In the genomic region with DNA sequence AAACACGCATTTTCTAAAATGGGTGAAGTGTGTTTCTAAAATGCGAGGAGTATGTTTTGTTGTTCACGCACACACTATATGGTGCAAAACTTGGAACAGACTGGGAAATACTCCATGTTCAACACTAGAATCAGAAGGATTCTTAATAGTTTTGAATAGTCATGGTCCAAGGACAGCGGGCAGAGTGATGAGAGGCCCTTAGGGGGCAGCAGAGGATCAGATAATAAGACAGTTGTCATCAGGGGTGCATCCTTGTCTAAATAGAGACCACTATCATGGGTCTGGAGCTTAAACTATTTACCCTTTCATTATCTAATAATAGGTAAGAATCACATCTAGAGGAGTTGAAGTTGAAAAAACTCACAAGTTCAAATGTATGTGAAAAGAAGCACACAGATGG, we compare ENCODE assay signal across 11 mouse cellular contexts.
DNase-seq lines count a peak whose midpoint lies in the region; ATAC-seq and TF ChIP-seq lines count a peak whose summit lies in the region.
"Had no signal": no experiment of that assay in that cellular context is flagged by ENCODE, and none has a peak within 500 bp of the region (broad histone marks: within the 10 kb centered on the region; RNA-seq: fewer than 3 reads in every experiment).

No protein-coding gene starts in this region.

- TF ChIP-seq EP300 in heart, postnatal 0 days (IDR thresholded peaks at IDR 0.05; ENCODE audit: low read depth), result no peak

- 50% methylated on average over 4 of the region's 4 CpGs for WGBS in heart, postnatal 0 days

- no peak overlapping the region for H3K4me3 ChIP-seq in heart, postnatal 0 days (ENCODE audit: low read depth, low read length)
- H3K4me3 ChIP-seq: limb, embryonic 13.5 days; neural tube, embryonic 12.5 days had no signal

- H3K4me2 ChIP-seq in heart, postnatal 0 days (ENCODE audit: low read depth, low read length), result no peak overlapping the region
- H3K4me2 ChIP-seq: limb, embryonic 13.5 days; neural tube, embryonic 12.5 days had no signal

- H3K27ac ChIP-seq in heart, postnatal 0 days (ENCODE audit: low read depth), result no peak overlapping the region
- H3K27ac ChIP-seq: limb, embryonic 13.5 days; neural tube, embryonic 12.5 days had no signal

- ATAC-seq in heart, postnatal 0 days (ENCODE audit: insufficient read depth, low read depth), result no peak
- ATAC-seq: activated CD4-positive, CD25-positive, alpha-beta regulatory T cell, adult 4 months had no signal

- H3K9ac ChIP-seq in heart, postnatal 0 days (replicated peaks; ENCODE audit: low read depth, low read length), result no peak overlapping the region
- H3K9ac ChIP-seq: limb, embryonic 13.5 days; neural tube, embryonic 12.5 days had no signal

- no peaks in the 10 kb centered on the region for H3K27me3 ChIP-seq in heart, postnatal 0 days (ENCODE audit: control insufficient read depth, insufficient read depth, low read length)
- H3K27me3 ChIP-seq: limb, embryonic 13.5 days; neural tube, embryonic 12.5 days had no signal

- H3K4me1 ChIP-seq in heart, postnatal 0 days (ENCODE audit: control insufficient read depth, insufficient read depth), result no peaks in the 10 kb centered on the region
- H3K4me1 ChIP-seq: limb, embryonic 13.5 days; neural tube, embryonic 12.5 days had no signal

- H3K36me3 ChIP-seq in heart, postnatal 0 days (replicated peaks; ENCODE audit: control insufficient read depth, insufficient read depth, low read length), result no peaks in the 10 kb centered on the region
- H3K36me3 ChIP-seq: limb, embryonic 13.5 days; neural tube, embryonic 12.5 days had no signal

- 0 out of 2 replicates have a peak, but pooled peaks have one; percentile 9 for TF ChIP-seq CTCF in heart, postnatal 0 days (IDR thresholded peaks at IDR 0.05; ENCODE audit: low read depth)
- peak; percentile 56; the same call in 1 of the 2 replicates for TF ChIP-seq CTCF in brain, embryonic 14.5 days (IDR thresholded peaks at IDR 0.05; ENCODE audit: borderline replicate concordance, extremely low read depth, insufficient read depth, insufficient read length)

- H3K9me3 ChIP-seq in heart, postnatal 0 days (replicated peaks; ENCODE audit: control insufficient read depth, low read length), result no peaks in the 10 kb centered on the region
- H3K9me3 ChIP-seq: limb, embryonic 13.5 days; neural tube, embryonic 12.5 days had no signal

- no peak for DNase-seq in heart, postnatal 0 days (ENCODE audit: low spot score)
- DNase-seq in heart, adult 8-10 months (ENCODE audit: low spot score), result no peak
- DNase-seq in lung, postnatal 10 days, result peak; percentile 4
- DNase-seq in lung, postnatal 14 days, result no peak
- peak; percentile 56 for DNase-seq in brain, embryonic 14.5 days (ENCODE audit: low read depth)
- DNase-seq in retina, embryonic 14.5 days (ENCODE audit: low spot score), result peak; percentile 70
- no peak for DNase-seq in spleen, postnatal 10 days (ENCODE audit: low spot score in 2 of 2)
- no peak for DNase-seq in urinary bladder, adult 18-20 months (ENCODE audit: low spot score in 2 of 2)

- TF ChIP-seq POLR2A in brain, embryonic 14.5 days (IDR thresholded peaks at IDR 0.05; ENCODE audit: borderline replicate concordance, extremely low read depth, insufficient read depth, insufficient read length, poor library complexity, severe bottlenecking), result no peak

Comparison
In these comparisons a context has a peak if more than half of its experiments do, and no peak if none do; other contexts are left out.
1. DNase-seq: peak in lung, postnatal 10 days (single experiment), brain, embryonic 14.5 days (single experiment) and retina, embryonic 14.5 days (single experiment); none in heart, postnatal 0 days (single experiment), heart, adult 8-10 months (single experiment), lung, postnatal 14 days (single experiment), spleen, postnatal 10 days (0 of 2) and urinary bladder, adult 18-20 months (0 of 2).